Mouse (Mus musculus) ovary, postnatal 14 days (tissue): ENCODE results near the gene Atp2a2.

ENCODE experiments used
- DNase-seq: peaks from one replicate; pipeline ENCODE4 v3.0.0; 2022; ENCODE audit warnings: low spot score

Atp2a2 gene

DNA sequence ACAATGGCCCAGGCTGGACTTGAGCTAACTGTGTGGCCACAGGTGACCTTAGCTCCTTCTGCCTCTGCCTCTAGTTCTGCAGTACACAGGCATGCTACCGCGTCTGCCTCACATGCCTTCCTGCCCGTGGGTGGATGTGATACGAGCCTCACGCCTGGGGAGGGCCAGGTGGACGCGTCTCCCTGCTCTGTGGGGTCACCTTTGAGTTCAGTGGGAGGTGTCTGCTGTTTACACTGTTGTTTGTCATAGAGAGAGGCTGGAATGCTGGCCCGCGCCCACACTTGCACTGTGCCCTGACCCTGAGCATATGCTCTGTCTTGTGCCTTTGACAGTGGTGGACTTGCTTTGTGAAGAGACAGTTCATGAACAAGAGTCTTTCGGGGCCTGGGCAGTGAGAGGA lies 96.5 kb downstream of the Atp2a2 start:
- DNase-seq = no peak
